Mouse (Mus musculus) megakaryocyte progenitor cell, adult 5-6 weeks (primary cell): ENCODE data around the gene AU021092. TPM values are rescaled to one million over a fixed set of nuclear protein-coding genes. Genes with fewer than 3 reads are reported as not detected.

ENCODE experiments used
- total RNA-seq, 2 experiments: library from RNA; stranded (forward) in 1 of 2; stranded (reverse) in 1 of 2; fragments of 157-497, 149-512 nt in 1 of 2; fragments of 200-1000 nt in 1 of 2; gene quantifications; 2 replicates each; pipeline versions ENCODE4 v1.2.3 to v1.2.4; 2015 to 2017

AU021092 gene
- total RNA-seq, 2 experiments from 2014 or later, result not detected

Other genes starting within 250 kb of the AU021092 start
- gene Sept12, start 224.4 kb downstream of the AU021092 start, total RNA-seq (2015), result not detected in 2 replicates
- not detected in 2 replicates for gene Sept12, start 224.4 kb downstream of the AU021092 start, total RNA-seq (2017)
- gene Smim22, start 215.0 kb downstream of the AU021092 start, total RNA-seq (2015), result not detected in 2 replicates
- not detected in 2 replicates for gene Smim22, start 215.0 kb downstream of the AU021092 start, total RNA-seq (2017)
- gene Rogdi, start 208.7 kb downstream of the AU021092 start, total RNA-seq (2015), result 45.8 and 48.9 TPM in 2 replicates
- gene Rogdi, start 208.7 kb downstream of the AU021092 start, total RNA-seq (2017), result 17.3 and 23.4 TPM in 2 replicates
- 69.5 and 74.6 TPM in 2 replicates for gene Glyr1, start 172.4 kb downstream of the AU021092 start, total RNA-seq (2015)
- 103 and 112 TPM in 2 replicates for gene Glyr1, start 172.4 kb downstream of the AU021092 start, total RNA-seq (2017)
- 28.1 and 30.3 TPM in 2 replicates for gene Ubn1, start 172.2 kb downstream of the AU021092 start, total RNA-seq (2015)
- 37.2 and 43.6 TPM in 2 replicates for gene Ubn1, start 172.2 kb downstream of the AU021092 start, total RNA-seq (2017)
- gene Ppl, start 89.9 kb downstream of the AU021092 start, total RNA-seq (2015), result not detected in 2 replicates
- gene Ppl, start 89.9 kb downstream of the AU021092 start, total RNA-seq (2017), result not detected in 2 replicates
- gene Sec14l5, start 75.2 kb downstream of the AU021092 start, total RNA-seq (2015), result not detected in 2 replicates
- not detected in 2 replicates for gene Sec14l5, start 75.2 kb downstream of the AU021092 start, total RNA-seq (2017)
- gene Nagpa, start 18.3 kb downstream of the AU021092 start, total RNA-seq (2015), result 35.2 and 38.6 TPM in 2 replicates
- 47.9 and 82.1 TPM in 2 replicates for gene Nagpa, start 18.3 kb downstream of the AU021092 start, total RNA-seq (2017)
- 22.5 and 22.8 TPM in 2 replicates for gene Alg1, start 11.3 kb upstream of the AU021092 start, total RNA-seq (2015)
- gene Alg1, start 11.3 kb upstream of the AU021092 start, total RNA-seq (2017), result 20.1 and 20.3 TPM in 2 replicates
- gene Eef2kmt, start 33.7 kb upstream of the AU021092 start, total RNA-seq (2015), result 21.7 and 26.4 TPM in 2 replicates
- gene Eef2kmt, start 33.7 kb upstream of the AU021092 start, total RNA-seq (2017), result 22.7 and 24.8 TPM in 2 replicates